Mouse (Mus musculus) E14TG2a.4 (cell line): ENCODE data around the gene Tedc2.

Experiments
- H3K27me3 ChIP-seq: 2 replicates; pipeline ENCODE4 v1.6.1; 2014; ENCODE audit warnings: low read length, control low read depth; ENCODE audit not compliant: insufficient read depth
- H3K36me3 ChIP-seq: 2 replicates; pipeline ENCODE4 v1.6.1; 2014; ENCODE audit warnings: low read length, control low read depth; ENCODE audit not compliant: insufficient read depth
- H3K4me1 ChIP-seq: replicated peaks from 2 replicates; pipeline ENCODE4 v1.6.1; 2014; ENCODE audit warnings: low read depth, low read length, control low read depth
- H3K4me3 ChIP-seq: replicated peaks from 2 replicates; pipeline ENCODE4 v1.5.1; 2014; ENCODE audit warnings: mild to moderate bottlenecking, low read length
- H3K9me3 ChIP-seq: 2 replicates; pipeline ENCODE4 v1.6.1; 2014; ENCODE audit warnings: low read length, control low read depth
- CTCF ChIP-seq: conservative IDR thresholded peaks from 2 replicates; pipeline ENCODE4 v1.5.1; 2014; ENCODE audit warnings: low read length
- NANOG ChIP-seq: IDR thresholded peaks from 2 replicates; pipeline ENCODE4 v1.6.1; 2014; ENCODE audit warnings: borderline replicate concordance, low read length, mixed read lengths
- POU5F1 ChIP-seq: IDR thresholded peaks from 2 replicates; pipeline ENCODE4 v1.6.1; 2014; ENCODE audit warnings: low read length, borderline replicate concordance

The Tedc2 gene

GRCm38 (mm10) chr17:24203611-24204534 is 16.8 kb downstream of the Tedc2 start:
- peaks cover 22% of the 10 kb centered on the region for H3K36me3 ChIP-seq
- H3K9me3 ChIP-seq: no peaks in the 10 kb centered on the region
- TF ChIP-seq POU5F1: no peak
- no peak for TF ChIP-seq CTCF
- TF ChIP-seq NANOG: no peak
- H3K4me1 ChIP-seq: peaks cover 93% of the 10 kb centered on the region
- H3K27me3 ChIP-seq: peaks cover 33% of the 10 kb centered on the region
- H3K4me3 ChIP-seq: peak overlapping the region; percentile 87

GRCm38 (mm10) chr17:24203068-24203467 is 17.6 kb downstream of the Tedc2 start:
- H3K4me3 ChIP-seq: peak overlapping the region; percentile 87
- H3K4me1 ChIP-seq: peaks cover 93% of the 10 kb centered on the region
- TF ChIP-seq NANOG (no peak), POU5F1 (no peak), CTCF (no peak)
- peaks cover 22% of the 10 kb centered on the region for H3K36me3 ChIP-seq
- H3K27me3 ChIP-seq: peaks cover 25% of the 10 kb centered on the region
- no peaks in the 10 kb centered on the region for H3K9me3 ChIP-seq

DNA sequence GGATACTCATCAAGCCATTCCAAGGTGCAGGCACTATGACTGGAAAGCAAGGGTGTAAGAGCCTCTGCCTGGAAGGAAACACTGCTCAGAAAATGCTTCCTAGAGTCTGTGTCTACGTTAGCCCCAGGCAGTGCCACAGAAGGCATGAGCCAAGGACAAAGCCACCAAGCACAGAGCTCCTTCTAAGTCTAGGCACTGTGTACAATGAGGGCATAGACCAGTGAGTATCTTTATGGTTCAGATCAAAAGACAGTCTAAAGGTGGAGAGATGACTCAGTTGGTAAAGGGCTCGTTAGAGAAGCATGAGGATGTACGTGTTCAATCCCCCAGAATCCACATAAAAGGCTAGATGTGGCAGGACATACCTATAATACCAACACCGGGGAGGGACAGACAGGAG is 19.6 kb downstream of the Tedc2 start:
- no peak for TF ChIP-seq CTCF
- TF ChIP-seq POU5F1: no peak
- TF ChIP-seq NANOG: no peak

DNA sequence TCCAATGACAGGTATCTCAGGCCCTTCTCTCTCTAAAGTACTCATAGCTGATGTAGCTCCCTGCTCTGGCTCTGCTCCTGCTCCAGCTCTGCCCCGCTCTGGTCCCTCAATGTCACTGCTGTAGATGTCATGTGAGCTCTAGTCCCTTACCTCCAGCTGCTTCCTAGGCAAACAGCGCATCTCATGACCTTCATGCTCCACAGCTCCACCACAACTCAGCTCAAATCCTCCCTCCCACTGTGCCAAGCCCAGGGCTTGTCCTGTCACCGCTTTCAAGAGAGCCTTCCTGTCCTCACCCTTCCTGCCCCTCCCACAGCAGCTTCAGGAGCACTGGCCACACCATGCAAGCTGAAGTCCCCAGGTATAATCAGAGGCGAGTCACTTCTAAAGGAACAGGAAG is 20.9 kb downstream of the Tedc2 start:
- no peaks in the 10 kb centered on the region for H3K9me3 ChIP-seq
- TF ChIP-seq NANOG (no peak), POU5F1 (no peak), CTCF (no peak)
- H3K36me3 ChIP-seq: peaks cover 39% of the 10 kb centered on the region
- peak overlapping the region; percentile 35 for H3K4me3 ChIP-seq
- H3K27me3 ChIP-seq: no peaks in the 10 kb centered on the region
- peaks cover 97% of the 10 kb centered on the region for H3K4me1 ChIP-seq

More for the DNA sequence above, 19.6 kb downstream of the Tedc2 start:
- Histone ChIP-seq H3K27me3 (peaks cover 5% of the 10 kb centered on the region), H3K9me3 (no peaks in the 10 kb centered on the region), H3K4me1 (peaks cover 96% of the 10 kb centered on the region), H3K36me3 (peaks cover 30% of the 10 kb centered on the region), H3K4me3 (no peak overlapping the region)

DNA sequence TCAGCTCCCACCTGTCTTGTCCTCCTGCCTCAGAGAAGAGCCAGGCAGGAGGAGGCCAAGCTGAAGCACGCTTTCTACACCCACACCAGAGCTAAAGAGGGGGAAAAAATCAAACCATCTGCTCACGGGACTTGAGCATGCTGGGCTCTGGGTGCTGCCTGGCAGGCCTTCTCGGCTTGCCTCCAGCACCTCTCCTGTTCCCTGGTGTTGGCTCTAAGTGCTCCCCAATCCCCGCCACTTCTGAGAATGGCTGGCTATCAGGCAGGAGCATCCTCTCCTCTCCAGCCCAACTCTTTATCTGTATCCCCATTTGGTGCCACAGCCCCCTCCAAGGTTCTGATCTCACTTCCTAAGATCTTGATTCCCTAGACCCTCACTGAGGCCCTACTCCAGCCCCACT is 21.4 kb downstream of the Tedc2 start:
- Histone ChIP-seq H3K4me3 (no peak overlapping the region; the same call in 1 of the 2 replicates), H3K36me3 (peaks cover 41% of the 10 kb centered on the region), H3K9me3 (no peaks in the 10 kb centered on the region), H3K4me1 (peaks cover 97% of the 10 kb centered on the region), H3K27me3 (no peaks in the 10 kb centered on the region)
- TF ChIP-seq POU5F1 (no peak), NANOG (no peak), CTCF (no peak)

DNA sequence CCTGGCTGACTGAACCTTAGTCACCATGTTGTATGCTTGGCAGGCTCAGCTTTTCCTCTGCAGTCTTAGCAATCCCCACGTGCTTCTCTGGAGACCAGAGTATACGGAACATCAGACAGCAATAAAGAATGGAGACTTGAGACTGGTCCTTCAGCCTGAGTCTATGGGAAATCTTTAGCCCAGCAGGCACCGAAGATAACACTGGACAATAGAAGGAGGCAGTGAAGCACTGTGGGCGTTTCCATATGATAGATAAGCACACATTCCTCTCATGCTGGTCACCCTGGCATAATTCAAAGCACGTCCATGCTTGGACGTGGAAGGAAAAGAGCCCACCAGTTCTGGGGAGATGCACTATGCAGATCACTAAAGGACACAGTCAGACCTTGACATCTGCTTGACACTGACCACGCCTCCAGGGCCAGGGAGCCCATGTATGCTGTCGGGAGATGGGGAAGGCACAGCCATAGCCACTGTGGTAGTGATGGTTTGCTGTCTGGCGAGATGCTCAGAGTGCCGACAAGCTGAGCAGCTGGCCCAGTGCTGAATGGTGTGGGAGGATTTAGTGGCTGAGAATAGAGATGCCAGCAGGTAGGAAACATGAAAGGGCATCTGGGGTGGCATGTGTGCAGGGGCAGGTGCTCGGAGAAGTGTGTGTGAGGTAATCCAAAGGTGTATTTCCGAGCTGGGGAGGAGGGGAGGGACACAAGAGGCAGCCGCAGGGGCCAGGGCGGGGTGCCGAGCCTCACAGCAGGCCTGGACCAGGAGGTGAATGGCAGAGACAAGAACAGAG is 23.4 kb downstream of the Tedc2 start:
- peaks cover 45% of the 10 kb centered on the region for H3K36me3 ChIP-seq
- H3K4me1 ChIP-seq: peaks cover 97% of the 10 kb centered on the region
- H3K4me3 ChIP-seq: peak overlapping the region; percentile 29; the same call in 1 of the 2 replicates
- no peaks in the 10 kb centered on the region for H3K27me3 ChIP-seq
- no peaks in the 10 kb centered on the region for H3K9me3 ChIP-seq
- TF ChIP-seq CTCF (no peak), POU5F1 (no peak), NANOG (no peak)

GRCm38 (mm10) chr17:24195349-24195748 is 25.3 kb downstream of the Tedc2 start:
- peaks cover 26% of the 10 kb centered on the region for H3K36me3 ChIP-seq
- TF ChIP-seq CTCF: no peak
- TF ChIP-seq NANOG: no peak
- no peak for TF ChIP-seq POU5F1
- H3K9me3 ChIP-seq: no peaks in the 10 kb centered on the region
- H3K4me3 ChIP-seq: no peak overlapping the region
- peaks cover 94% of the 10 kb centered on the region for H3K4me1 ChIP-seq
- no peaks in the 10 kb centered on the region for H3K27me3 ChIP-seq

DNA sequence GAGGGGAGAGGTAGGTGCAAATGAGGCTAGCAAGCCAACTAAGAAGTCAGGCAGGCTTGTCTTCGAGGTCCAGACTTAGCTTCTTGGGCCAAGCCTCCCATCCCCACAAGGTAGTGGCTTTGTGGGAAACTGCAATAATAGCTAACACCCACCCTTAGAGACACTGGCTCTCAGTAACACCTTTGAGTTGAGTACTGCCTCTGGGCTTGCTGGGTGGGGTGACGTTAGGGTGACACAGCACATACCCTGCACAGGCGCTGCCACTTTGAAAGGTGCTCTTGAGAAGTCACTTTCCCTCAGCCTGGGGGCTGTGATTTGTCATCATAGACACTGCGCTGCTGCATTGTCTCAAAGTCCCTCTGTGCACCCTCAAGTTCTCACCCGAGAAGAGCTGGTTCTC is 26.9 kb downstream of the Tedc2 start:
- peaks cover 86% of the 10 kb centered on the region for H3K4me1 ChIP-seq

More for the DNA sequence above, 26.9 kb downstream of the Tedc2 start:
- TF ChIP-seq POU5F1: no peak
- TF ChIP-seq CTCF: no peak
- no peak for TF ChIP-seq NANOG
- 0 out of 2 replicates have a peak overlapping the region, but pooled peaks have one; percentile 5 for H3K4me3 ChIP-seq
- H3K36me3 ChIP-seq: peaks cover 30% of the 10 kb centered on the region
- H3K9me3 ChIP-seq: no peaks in the 10 kb centered on the region
- H3K27me3 ChIP-seq: no peaks in the 10 kb centered on the region
